10 mouse cellular contexts compared by ENCODE assay signal in the genomic region with DNA sequence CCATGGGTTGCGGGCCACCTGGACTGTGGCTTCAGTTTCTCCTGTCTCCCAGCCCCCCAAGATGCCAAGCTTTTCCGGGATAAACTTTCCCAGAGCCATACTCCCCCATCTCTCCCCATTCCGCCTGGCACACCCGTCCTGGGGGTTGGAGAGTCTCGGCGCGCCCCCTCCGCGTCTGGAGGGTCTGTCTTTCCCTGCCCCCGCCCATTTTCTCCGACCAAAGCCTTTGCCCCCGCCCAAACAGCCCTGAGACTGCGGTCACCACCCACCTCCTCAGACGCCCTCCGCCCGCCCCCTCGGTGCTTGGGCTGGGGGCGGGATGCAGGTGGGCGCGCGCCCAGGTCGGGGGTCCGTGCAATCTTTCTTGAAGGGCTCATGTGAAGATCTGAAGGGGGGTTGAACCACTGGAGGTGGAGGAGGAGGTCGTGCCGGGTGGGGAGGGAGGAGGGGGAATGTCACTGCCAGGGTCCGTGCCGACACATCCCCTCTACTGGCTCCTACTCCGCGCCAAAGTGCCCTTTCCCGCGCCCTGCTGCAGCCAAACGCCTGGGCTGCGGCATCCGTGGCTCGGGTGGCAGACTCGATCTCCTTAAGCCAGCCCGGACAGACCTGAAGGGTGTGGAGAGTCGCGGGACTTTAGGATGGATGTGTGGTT. TPM values are rescaled to one million over a fixed set of nuclear protein-coding genes. Genes with fewer than 3 reads are reported as not detected.
DNase-seq lines count a peak whose midpoint lies in the region; ATAC-seq and TF ChIP-seq lines count a peak whose summit lies in the region.
"Had no signal": no experiment of that assay in that cellular context is flagged by ENCODE, and none has a peak within 500 bp of the region (broad histone marks: within the 10 kb centered on the region; RNA-seq: fewer than 3 reads in every experiment).

No protein-coding gene starts in this region.

- no peaks in the 10 kb centered on the region for H3K36me3 ChIP-seq in lung, embryonic 14.5 days (ENCODE audit: insufficient read depth)
- no peaks in the 10 kb centered on the region for H3K36me3 ChIP-seq in embryonic facial prominence, embryonic 11.5 days (replicated peaks; ENCODE audit: control insufficient read depth, insufficient read depth, low read depth, low read length)
- H3K36me3 ChIP-seq in hindbrain, embryonic 16.5 days (ENCODE audit: control insufficient read depth, insufficient read depth, low read length) = no peaks in the 10 kb centered on the region

- 1% methylated on average over 39 of the region's 39 CpGs for WGBS in lung, embryonic 14.5 days
- WGBS in embryonic facial prominence, embryonic 11.5 days = under 1% methylated on average over 39 of the region's 39 CpGs
- under 1% methylated on average over 39 of the region's 39 CpGs for WGBS in hindbrain, embryonic 16.5 days
- 2% methylated on average over 38 of the region's 39 CpGs for WGBS in olfactory bulb, adult 2 months

- H3K4me1 ChIP-seq in lung, embryonic 14.5 days (ENCODE audit: insufficient read depth) = no peaks in the 10 kb centered on the region
- H3K4me1 ChIP-seq in embryonic facial prominence, embryonic 11.5 days (ENCODE audit: control insufficient read depth, insufficient read depth, low read length) = peaks cover 2% of the 10 kb centered on the region; the same call in 1 of the 2 replicates
- peaks cover 31% of the 10 kb centered on the region for H3K4me1 ChIP-seq in hindbrain, embryonic 16.5 days (ENCODE audit: control insufficient read depth, insufficient read depth, low read depth, low read length)
- H3K4me1 ChIP-seq in olfactory bulb, adult 2 months (ENCODE audit: control insufficient read depth, insufficient read depth, low read length) = peaks cover 19% of the 10 kb centered on the region

- no peak for TF ChIP-seq CTCF in lung, embryonic 14.5 days (IDR thresholded peaks at IDR 0.05; ENCODE audit: low read depth)
- TF ChIP-seq CTCF in olfactory bulb, adult 2 months (IDR thresholded peaks at IDR 0.05; ENCODE audit: insufficient read depth, low read depth, low read length) = no peak

- no peak for DNase-seq in lung, embryonic 14.5 days
- no peak for DNase-seq in lung, postnatal 4 days
- DNase-seq in embryonic facial prominence, embryonic 11.5 days (ENCODE audit: low spot score) = no peak
- DNase-seq in gastrocnemius, postnatal 4 days (ENCODE audit: low spot score in 2 of 2) = no peak
- DNase-seq in ovary, postnatal 14 days (ENCODE audit: low spot score) = no peak
- DNase-seq in c-Kit-positive CD71-positive TER-119-positive erythroid progenitor cells, embryonic 14.5 days (ENCODE audit: low spot score) = no peak

- peak overlapping the region; percentile 39 for H3K4me3 ChIP-seq in lung, embryonic 14.5 days (ENCODE audit: low read depth, low read length)
- peak overlapping the region; percentile 38 for H3K4me3 ChIP-seq in embryonic facial prominence, embryonic 11.5 days (ENCODE audit: low read depth, low read length)
- peak overlapping the region; percentile 79 for H3K4me3 ChIP-seq in hindbrain, embryonic 16.5 days (ENCODE audit: low read length)
- H3K4me3 ChIP-seq in olfactory bulb, adult 2 months (ENCODE audit: insufficient read depth, low read depth, low read length) = peak overlapping the region; percentile 62

- H3K9ac ChIP-seq in lung, embryonic 14.5 days = no peak overlapping the region; the same call in 1 of the 2 replicates
- H3K9ac ChIP-seq in embryonic facial prominence, embryonic 11.5 days (replicated peaks; ENCODE audit: low read length) = no peak overlapping the region; the same call in 1 of the 2 replicates
- H3K9ac ChIP-seq in hindbrain, embryonic 16.5 days (ENCODE audit: low read depth, low read length) = peak overlapping the region; percentile 88

- peaks cover 57% of the 10 kb centered on the region for H3K27me3 ChIP-seq in lung, embryonic 14.5 days (ENCODE audit: insufficient read depth, low read length)
- peaks cover 51% of the 10 kb centered on the region for H3K27me3 ChIP-seq in embryonic facial prominence, embryonic 11.5 days (ENCODE audit: control insufficient read depth, insufficient read depth, low read length)
- H3K27me3 ChIP-seq in hindbrain, embryonic 16.5 days (replicated peaks; ENCODE audit: control insufficient read depth, insufficient read depth, low read length) = 0 out of 2 replicates have a peak, but pooled peaks cover 3% of the 10 kb centered on the region

- peak overlapping the region; percentile 71 for H3K4me2 ChIP-seq in lung, embryonic 14.5 days
- peak overlapping the region; percentile 76 for H3K4me2 ChIP-seq in embryonic facial prominence, embryonic 11.5 days (ENCODE audit: low read depth, low read length)
- peak overlapping the region; percentile 80 for H3K4me2 ChIP-seq in hindbrain, embryonic 16.5 days (ENCODE audit: low read length)

- no peak for TF ChIP-seq POLR2A in olfactory bulb, adult 2 months (IDR thresholded peaks at IDR 0.05; ENCODE audit: insufficient read depth, low read depth, low read length)

- no peaks in the 10 kb centered on the region for H3K9me3 ChIP-seq in lung, embryonic 14.5 days (ENCODE audit: low read depth, low read length)
- H3K9me3 ChIP-seq in embryonic facial prominence, embryonic 11.5 days (replicated peaks; ENCODE audit: control insufficient read depth, low read length) = no peaks in the 10 kb centered on the region
- H3K9me3 ChIP-seq in hindbrain, embryonic 16.5 days (ENCODE audit: control insufficient read depth, low read length) = no peaks in the 10 kb centered on the region

- no peak for ATAC-seq in lung, embryonic 14.5 days (ENCODE audit: insufficient read depth)
- no peak for ATAC-seq in embryonic facial prominence, embryonic 11.5 days (replicated peaks; ENCODE audit: insufficient number of reproducible peaks, low FRiP score, low TSS enrichment, low read depth)
- no peak for ATAC-seq in hindbrain, embryonic 16.5 days

- no peak overlapping the region for H3K27ac ChIP-seq in lung, embryonic 14.5 days (ENCODE audit: low read depth)
- no peak overlapping the region for H3K27ac ChIP-seq in embryonic facial prominence, embryonic 11.5 days (replicated peaks; ENCODE audit: low read depth, low read length)
- H3K27ac ChIP-seq in hindbrain, embryonic 16.5 days (ENCODE audit: low read depth, low read length) = peak overlapping the region; percentile 90
- H3K27ac ChIP-seq in olfactory bulb, adult 2 months (ENCODE audit: insufficient read depth, low read depth, low read length) = no peak overlapping the region

RNA-seq across cellular contexts. Expression of a gene that starts 1.0 kb away (rescaled TPM):
- 0.12 and 0.18 TPM in 2 replicates for polyA plus RNA-seq in lung, embryonic 14.5 days (2014; fragmentation: Nextera tagmentation; extraction: Ambion mirVana)
- polyA plus RNA-seq in embryonic facial prominence, embryonic 11.5 days (2014; fragmentation: Nextera tagmentation; extraction: Ambion mirVana) = 0.21 and 0.46 TPM in 2 replicates
- 9.9 and 11.2 TPM in 2 replicates for polyA plus RNA-seq in hindbrain, embryonic 16.5 days (2015; fragmentation: Nextera tagmentation; extraction: Ambion mirVana)
- polyA plus RNA-seq in olfactory bulb, adult 2 months (2012; ENCODE audit: insufficient read depth, insufficient read length, low replicate concordance, missing spikeins) = not detected in 2 replicates
- under 1 TPM; 0.36 to 0.52 TPM for total RNA-seq in gastrocnemius, postnatal 4 days (2021)
- total RNA-seq: megakaryocyte-erythroid progenitor cell, adult 5-6 weeks had no signal

RNA-seq across cellular contexts. Expression of a gene that starts 17.9 kb away (rescaled TPM):
- not detected in 2 replicates for polyA plus RNA-seq in lung, embryonic 14.5 days (2014; fragmentation: Nextera tagmentation; extraction: Ambion mirVana)
- 0.08 and 0.20 TPM in 2 replicates for polyA plus RNA-seq in embryonic facial prominence, embryonic 11.5 days (2014; fragmentation: Nextera tagmentation; extraction: Ambion mirVana)
- polyA plus RNA-seq in hindbrain, embryonic 16.5 days (2015; fragmentation: Nextera tagmentation; extraction: Ambion mirVana) = 1.5 and 2.1 TPM in 2 replicates
- polyA plus RNA-seq in olfactory bulb, adult 2 months (2012; ENCODE audit: insufficient read depth, insufficient read length, low replicate concordance, missing spikeins) = not detected in 2 replicates
- total RNA-seq in gastrocnemius, postnatal 4 days (2021) = not detected
- total RNA-seq: adrenal gland, postnatal 25 days; megakaryocyte-erythroid progenitor cell, adult 5-6 weeks had no signal
